Mouse (Mus musculus) megakaryocyte progenitor cell, adult 5-6 weeks (primary cell): ENCODE data around the gene Gls. TPM values are rescaled to one million over a fixed set of nuclear protein-coding genes. Genes with fewer than 3 reads are reported as not detected.

Experiments
- ATAC-seq: replicated peaks from 2 replicates; pipeline ENCODE4 v1.8.0; 2016; ENCODE audit warnings: mild to moderate bottlenecking, moderate TSS enrichment, inconsistent platforms; ENCODE audit not compliant: poor library complexity
- total RNA-seq, 2 experiments: library from RNA; stranded (forward) in 1 of 2; stranded (reverse) in 1 of 2; fragments of 157-497, 149-512 nt in 1 of 2; fragments of 200-1000 nt in 1 of 2; gene quantifications; 2 replicates each; pipeline versions ENCODE4 v1.2.3 to v1.2.4; 2015 to 2017

Gls gene
- total RNA-seq (2015) (181 TPM in 2 replicates), total RNA-seq (2017) (156 and 186 TPM in 2 replicates)

GRCm38 (mm10) chr1:52233143-52233713 is at the start of gene Gls:
TSS of gene Gls (minus strand) at chr1:52233232.
- peak; percentile 89 for ATAC-seq

GRCm38 (mm10) chr1:52279831-52280595 is 47.0 kb upstream of the Gls start:
- no peak for ATAC-seq

- no peak for ATAC-seq
Observed at GRCm38 (mm10) chr1:52279331-52279730, 46.3 kb upstream of the Gls start.

- no peak for ATAC-seq
Observed at GRCm38 (mm10) chr1:52278073-52278472, 45.0 kb upstream of the Gls start.

- ATAC-seq: peak; percentile 42; the same call in 1 of the 2 replicates
Observed at GRCm38 (mm10) chr1:52274210-52274609, 41.2 kb upstream of the Gls start.

- no peak for ATAC-seq
Observed at GRCm38 (mm10) chr1:52272018-52272678, 39.1 kb upstream of the Gls start.

- no peak for ATAC-seq
Observed at GRCm38 (mm10) chr1:52270354-52270753, 37.3 kb upstream of the Gls start.

GRCm38 (mm10) chr1:52269596-52269995 is 36.6 kb upstream of the Gls start:
- ATAC-seq: no peak

GRCm38 (mm10) chr1:52268006-52268405 is 35.0 kb upstream of the Gls start:
- ATAC-seq: no peak

- ATAC-seq: no peak
Observed at GRCm38 (mm10) chr1:52267606-52268005, 34.6 kb upstream of the Gls start.

- ATAC-seq: no peak
Observed at GRCm38 (mm10) chr1:52265886-52266516, 33.0 kb upstream of the Gls start.

GRCm38 (mm10) chr1:52264290-52264689 is 31.3 kb upstream of the Gls start:
- ATAC-seq: no peak

GRCm38 (mm10) chr1:52260354-52261090 is 27.5 kb upstream of the Gls start:
- ATAC-seq: no peak

GRCm38 (mm10) chr1:52258006-52258749 is 25.1 kb upstream of the Gls start:
- ATAC-seq: no peak

- ATAC-seq: no peak
Observed at GRCm38 (mm10) chr1:52256916-52257315, 23.9 kb upstream of the Gls start.

GRCm38 (mm10) chr1:52256194-52256593 is 23.2 kb upstream of the Gls start:
- ATAC-seq: no peak

GRCm38 (mm10) chr1:52254411-52254810 is 21.4 kb upstream of the Gls start:
- no peak for ATAC-seq

- ATAC-seq: no peak
Observed at GRCm38 (mm10) chr1:52253386-52253785, 20.4 kb upstream of the Gls start.

- ATAC-seq: no peak
Observed at GRCm38 (mm10) chr1:52252447-52252846, 19.4 kb upstream of the Gls start.
